ENCODE assay signal across 10 mouse cellular contexts in genomic region chr5:26282282-26282681, GRCm38 (mm10). TPM values are rescaled to one million over a fixed set of nuclear protein-coding genes. Genes with fewer than 3 reads are reported as not detected.
A peak's percentile ranks its signal among the peaks of the same experiment; 100 is the strongest.
DNase-seq lines count a peak whose midpoint lies in the region; ATAC-seq and TF ChIP-seq lines count a peak whose summit lies in the region.
"Had no signal": no experiment of that assay in that cellular context is flagged by ENCODE, and none has a peak within 500 bp of the region (broad histone marks: within the 10 kb centered on the region; RNA-seq: fewer than 3 reads in every experiment).

No protein-coding gene starts in this region.

- peak; percentile 88 for TF ChIP-seq CTCF in ES-Bruce4 (IDR thresholded peaks at IDR 0.05; ENCODE audit: low read depth, low read length)

- peak; percentile 37 to 82 for DNase-seq in adrenal gland, adult (ENCODE audit: inconsistent age in 2 of 2, low spot score in 1 of 2)
- DNase-seq in embryo, embryonic 10 days (ENCODE audit: low spot score): peak; percentile 90
- DNase-seq in hindbrain, embryonic 14.5 days (ENCODE audit: low spot score): peak; percentile 88
- peak; percentile 20 for DNase-seq in layer of hippocampus, adult 9-11 months
- DNase-seq in right cerebral cortex, postnatal 25 days: peak; percentile 56

- no peaks in the 10 kb centered on the region for H3K4me1 ChIP-seq in ES-Bruce4 (ENCODE audit: control insufficient read depth, insufficient read depth, low read length)
- no peaks in the 10 kb centered on the region for H3K4me1 ChIP-seq in hindbrain, embryonic 14.5 days (replicated peaks; ENCODE audit: control insufficient read depth, insufficient read depth, low read length)

- H3K9ac ChIP-seq in ES-Bruce4 (ENCODE audit: low read depth, poor library complexity, severe bottlenecking): no peak overlapping the region
- no peak overlapping the region for H3K9ac ChIP-seq in hindbrain, embryonic 14.5 days

- WGBS in hindbrain, embryonic 14.5 days: 4% methylated on average over 4 of the region's 4 CpGs

- H3K4me2 ChIP-seq in hindbrain, embryonic 14.5 days (replicated peaks): no peak overlapping the region

- no peak overlapping the region for H3K4me3 ChIP-seq in ES-Bruce4 (ENCODE audit: low read depth, low read length)
- H3K4me3 ChIP-seq in hindbrain, embryonic 14.5 days (replicated peaks; ENCODE audit: low read length): no peak overlapping the region

- TF ChIP-seq POLR2A in ES-Bruce4 (IDR thresholded peaks at IDR 0.05; ENCODE audit: insufficient read depth, low read length): no peak

- no peak overlapping the region for H3K27ac ChIP-seq in ES-Bruce4 (ENCODE audit: insufficient read depth, low read length)
- no peak overlapping the region for H3K27ac ChIP-seq in hindbrain, embryonic 14.5 days

- no peak for TF ChIP-seq EP300 in ES-Bruce4 (IDR thresholded peaks at IDR 0.05; ENCODE audit: insufficient read depth, low read depth, low read length)

- peak; percentile 74 for ATAC-seq in hindbrain, embryonic 14.5 days (ENCODE audit: low FRiP score)
- peak; percentile 50; the same call in 1 of the 2 replicates for ATAC-seq in megakaryocyte progenitor cell, adult 5-6 weeks (replicated peaks; ENCODE audit: poor library complexity)
- ATAC-seq in megakaryocyte, adult 5-6 weeks (ENCODE audit: poor library complexity, severe bottlenecking): no peak

- H3K36me3 ChIP-seq in ES-Bruce4 (ENCODE audit: control insufficient read depth, insufficient read depth, low read length, poor library complexity, severe bottlenecking): no peaks in the 10 kb centered on the region
- no peaks in the 10 kb centered on the region for H3K36me3 ChIP-seq in hindbrain, embryonic 14.5 days (replicated peaks; ENCODE audit: control insufficient read depth, insufficient read depth)

- peaks cover 5% of the 10 kb centered on the region; the same call in 1 of the 2 replicates for H3K9me3 ChIP-seq in ES-Bruce4 (replicated peaks; ENCODE audit: control insufficient read depth, insufficient read depth, low read length, poor library complexity, severe bottlenecking)
- H3K9me3 ChIP-seq in hindbrain, embryonic 14.5 days (ENCODE audit: control insufficient read depth, low read length): no peaks in the 10 kb centered on the region

- H3K27me3 ChIP-seq in ES-Bruce4 (ENCODE audit: control insufficient read depth, insufficient read depth, low read length, poor library complexity, severe bottlenecking): no peaks in the 10 kb centered on the region
- H3K27me3 ChIP-seq in hindbrain, embryonic 14.5 days (ENCODE audit: control insufficient read depth, insufficient read depth, low read length): no peaks in the 10 kb centered on the region

RNA-seq across cellular contexts. Expression of gene Gm7361, which starts 24.8 kb away (rescaled TPM):
- not detected in 2 replicates for polyA plus RNA-seq in ES-Bruce4 (2011; ENCODE audit: insufficient read depth, insufficient read length, low read depth, missing spikeins)
- polyA plus RNA-seq in hindbrain, embryonic 14.5 days (2014; fragmentation: Nextera tagmentation; extraction: Ambion mirVana): 0.50 and 0.56 TPM in 2 replicates
- total RNA-seq in megakaryocyte progenitor cell, adult 5-6 weeks (2015): not detected in 2 replicates
- not detected in 2 replicates for total RNA-seq in megakaryocyte progenitor cell, adult 5-6 weeks (2017)
- total RNA-seq in megakaryocyte, adult 5-6 weeks (2015): not detected in 2 replicates
- total RNA-seq in megakaryocyte, adult 5-6 weeks (2017): not detected in 2 replicates
- polyA plus RNA-seq: heart, embryonic 14.5 days; stomach, embryonic 16.5 days had no signal

Comparison
In these comparisons a context has a peak if more than half of its experiments do, and no peak if none do; other contexts are left out.
1. DNase-seq: peak in every context shown above with its lines; median percentile 90 in embryo, embryonic 10 days; 88 in hindbrain, embryonic 14.5 days; 60 in adrenal gland, adult; 56 in right cerebral cortex, postnatal 25 days; 20 in layer of hippocampus, adult 9-11 months.